Mouse (Mus musculus): Measurements from ENCODE around the gene Zfp91. TPM values are rescaled to one million over a fixed set of nuclear protein-coding genes. Genes with fewer than 3 reads are reported as not detected.
"Not testable (repeated sequence)": the region's sequence is repeated elsewhere in the genome, so short reads cannot be mapped to it uniquely, and the experiment has no call there.

Gene Zfp91
- polyA plus RNA-seq, 1 experiment, result 24.6 TPM

GRCm38 (mm10) chr19:12794056-12795044 is 1.6 kb downstream of the Zfp91 start:
- DNase-seq (ENCODE audit: low read depth), result no peak

- DNase-seq (ENCODE audit: low read depth), result no peak
These were observed 3.6 kb downstream of the Zfp91 start for GRCm38 (mm10) chr19:12792374-12792773.

- DNase-seq (ENCODE audit: low read depth), result no peak
These were observed 8.2 kb downstream of the Zfp91 start for GRCm38 (mm10) chr19:12787721-12788120.

GRCm38 (mm10) chr19:12786803-12787395 is 9.0 kb downstream of the Zfp91 start:
- DNase-seq (ENCODE audit: low read depth), result no peak

- DNase-seq (ENCODE audit: low read depth), result no peak
These were observed 15.5 kb downstream of the Zfp91 start for GRCm38 (mm10) chr19:12780437-12780836.

GRCm38 (mm10) chr19:12770888-12771287 is 25.0 kb downstream of the Zfp91 start:
- DNase-seq (ENCODE audit: low read depth), result no peak

- no peak for DNase-seq (ENCODE audit: low read depth)
These were observed 30.6 kb downstream of the Zfp91 start, which contains the start of gene Cntf for GRCm38 (mm10) chr19:12765308-12765707. TSS of gene Cntf (minus strand) at chr19:12765632.

GRCm38 (mm10) chr19:12762212-12763130 is 33.5 kb downstream of the Zfp91 start:
- DNase-seq (ENCODE audit: low read depth), result no peak

GRCm38 (mm10) chr19:12759656-12760055 is 36.3 kb downstream of the Zfp91 start:
- peak; percentile 59 for DNase-seq (ENCODE audit: low read depth)

- DNase-seq (ENCODE audit: low read depth), result peak; percentile 55
These were observed 36.9 kb downstream of the Zfp91 start for GRCm38 (mm10) chr19:12758936-12759478.

GRCm38 (mm10) chr19:12756286-12756685 is 39.6 kb downstream of the Zfp91 start:
- DNase-seq (ENCODE audit: low read depth), result peak; percentile 63

GRCm38 (mm10) chr19:12731950-12732349 is 64.0 kb downstream of the Zfp91 start:
- DNase-seq (ENCODE audit: low read depth), result no peak

- DNase-seq (ENCODE audit: low read depth), result no peak
These were observed 64.9 kb downstream of the Zfp91 start for GRCm38 (mm10) chr19:12731036-12731435.

GRCm38 (mm10) chr19:12725851-12726250 is 70.1 kb downstream of the Zfp91 start:
- peak; percentile 99 for DNase-seq (ENCODE audit: low read depth)

- no peak for DNase-seq (ENCODE audit: low read depth)
These were observed 73.6 kb downstream of the Zfp91 start for GRCm38 (mm10) chr19:12722308-12722707.

GRCm38 (mm10) chr19:12721596-12721995 is 74.3 kb downstream of the Zfp91 start:
- DNase-seq (ENCODE audit: low read depth), result not testable (repeated sequence)

- DNase-seq (ENCODE audit: low read depth), result not testable (repeated sequence)
These were observed 75.0 kb downstream of the Zfp91 start for GRCm38 (mm10) chr19:12720919-12721318.

GRCm38 (mm10) chr19:12720463-12720862 is 75.5 kb downstream of the Zfp91 start:
- no peak for DNase-seq (ENCODE audit: low read depth)

- no peak for DNase-seq (ENCODE audit: low read depth)
These were observed 76.7 kb downstream of the Zfp91 start for GRCm38 (mm10) chr19:12719189-12719588.

Measured in gonadal fat pad, adult 2 months (tissue).